Mouse (Mus musculus): ENCODE measurements around the gene Megf11. TPM values are rescaled to one million over a fixed set of nuclear protein-coding genes. Genes with fewer than 3 reads are reported as not detected.

Gene Megf11
- polyA plus RNA-seq, 1 experiment from 2014 or later, result 0.97 TPM

GRCm38 (mm10) chr9:64355627-64356026 is 29.8 kb upstream of the Megf11 start:
- Histone ChIP-seq H3K4me1 (replicated peaks) (no peaks in the 10 kb centered on the region), H3K9me3 (no peaks in the 10 kb centered on the region), H3K36me3 (no peaks in the 10 kb centered on the region), H3K9ac (replicated peaks) (no peak overlapping the region), H3K27me3 (no peaks in the 10 kb centered on the region), H3K4me3 (replicated peaks) (no peak overlapping the region), H3K4me2 (no peak overlapping the region), H3K27ac (no peak overlapping the region)
- 88% methylated on average over 7 of the region's 7 CpGs for WGBS
- ATAC-seq (ENCODE audit: insufficient number of reproducible peaks, insufficient read depth, low FRiP score, low TSS enrichment, low read depth), result no peak

DNA sequence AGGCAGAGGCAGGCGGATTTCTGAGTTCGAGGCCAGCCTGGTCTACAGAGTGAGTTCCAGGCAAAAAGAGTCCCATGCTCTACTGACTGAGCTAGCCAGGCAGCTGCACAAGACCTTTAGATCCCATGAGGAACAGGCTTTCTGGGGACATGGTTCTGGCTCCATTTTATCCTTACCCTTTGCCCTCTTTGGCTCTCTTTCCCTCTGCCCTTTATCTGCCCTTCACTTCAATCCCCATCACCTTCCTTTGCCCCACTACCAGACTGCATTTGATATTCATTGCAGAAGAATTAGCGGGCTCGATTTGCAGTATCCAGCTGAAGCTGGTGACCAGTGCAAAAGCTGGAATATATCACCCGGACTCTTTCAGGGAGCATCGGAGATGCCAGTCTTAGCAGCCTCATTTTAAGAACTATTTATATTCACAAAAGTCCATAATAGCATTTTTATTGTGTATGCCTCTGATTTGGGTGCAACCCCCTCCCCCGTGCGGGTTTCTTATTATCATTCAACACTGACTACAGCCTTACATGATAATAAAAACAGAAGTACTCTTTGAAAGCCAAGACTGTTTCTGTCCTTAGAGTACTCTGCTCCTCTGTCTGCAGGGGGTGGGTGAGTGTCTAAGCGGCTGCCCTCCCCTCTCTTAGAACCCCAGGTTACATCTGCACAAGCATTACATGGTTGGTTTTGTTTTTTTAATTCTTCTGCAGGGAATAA is 24.0 kb upstream of the Megf11 start:
- Histone ChIP-seq H3K27me3 (no peaks in the 10 kb centered on the region), H3K4me2 (no peak overlapping the region), H3K9ac (replicated peaks) (no peak overlapping the region), H3K4me1 (replicated peaks) (no peaks in the 10 kb centered on the region), H3K4me3 (replicated peaks) (no peak overlapping the region), H3K27ac (no peak overlapping the region), H3K36me3 (no peaks in the 10 kb centered on the region), H3K9me3 (no peaks in the 10 kb centered on the region)
- 83% methylated on average over 9 of the region's 9 CpGs for WGBS
- no peak for ATAC-seq (ENCODE audit: insufficient number of reproducible peaks, insufficient read depth, low FRiP score, low TSS enrichment, low read depth)

GRCm38 (mm10) chr9:64369871-64370270 is 15.6 kb upstream of the Megf11 start:
- Histone ChIP-seq H3K9me3 (no peaks in the 10 kb centered on the region), H3K9ac (replicated peaks) (no peak overlapping the region), H3K27me3 (peaks cover 14% of the 10 kb centered on the region), H3K4me3 (replicated peaks) (no peak overlapping the region), H3K4me1 (replicated peaks) (peaks cover 8% of the 10 kb centered on the region), H3K27ac (no peak overlapping the region), H3K36me3 (no peaks in the 10 kb centered on the region), H3K4me2 (no peak overlapping the region)
- ATAC-seq (ENCODE audit: insufficient number of reproducible peaks, insufficient read depth, low FRiP score, low TSS enrichment, low read depth), result no peak
- 67% methylated on average over 7 of the region's 7 CpGs for WGBS

DNA sequence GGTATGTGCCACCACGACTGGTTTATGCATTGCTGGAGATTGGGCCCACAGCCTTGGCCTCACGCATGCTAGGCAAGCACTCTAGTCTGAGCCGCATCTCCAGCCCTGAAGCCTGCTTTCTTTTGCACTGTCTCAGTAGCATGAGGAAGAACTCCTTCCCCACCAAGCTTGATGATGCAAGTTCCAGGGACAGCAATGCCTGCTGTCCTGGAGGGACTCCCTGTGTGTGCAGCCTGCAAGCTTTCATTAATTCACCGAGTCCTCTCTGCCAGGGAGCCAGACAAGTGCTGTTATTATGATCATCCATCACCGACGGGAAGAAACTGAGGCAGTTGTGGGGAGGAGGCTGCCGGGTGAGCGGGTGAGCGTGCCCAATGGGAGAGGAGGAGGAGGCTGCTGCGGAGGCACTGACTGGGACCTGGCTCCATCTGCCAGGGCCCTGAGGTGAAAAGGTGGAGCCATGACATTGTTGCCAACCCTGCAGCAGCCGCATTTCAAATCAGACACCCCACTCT is 14.1 kb upstream of the Megf11 start:
- 48% methylated on average over 11 of the region's 11 CpGs for WGBS
- Histone ChIP-seq H3K9ac (replicated peaks) (no peak overlapping the region), H3K4me3 (replicated peaks) (no peak overlapping the region), H3K36me3 (no peaks in the 10 kb centered on the region), H3K27me3 (peaks cover 14% of the 10 kb centered on the region), H3K4me2 (no peak overlapping the region), H3K9me3 (no peaks in the 10 kb centered on the region), H3K27ac (no peak overlapping the region), H3K4me1 (replicated peaks) (peaks cover 8% of the 10 kb centered on the region)
- ATAC-seq (ENCODE audit: insufficient number of reproducible peaks, insufficient read depth, low FRiP score, low TSS enrichment, low read depth), result no peak

GRCm38 (mm10) chr9:64376380-64376779 is 9.0 kb upstream of the Megf11 start:
- Histone ChIP-seq H3K36me3 (no peaks in the 10 kb centered on the region), H3K9ac (replicated peaks) (no peak overlapping the region), H3K4me2 (no peak overlapping the region), H3K4me1 (replicated peaks) (no peaks in the 10 kb centered on the region), H3K27ac (no peak overlapping the region), H3K9me3 (0 out of 2 replicates have a peak, but pooled peaks cover 5% of the 10 kb centered on the region), H3K27me3 (peaks cover 10% of the 10 kb centered on the region; the same call in 1 of the 2 replicates), H3K4me3 (replicated peaks) (no peak overlapping the region)
- WGBS, result 91% methylated on average over 2 of the region's 2 CpGs
- no peak for ATAC-seq (ENCODE audit: insufficient number of reproducible peaks, insufficient read depth, low FRiP score, low TSS enrichment, low read depth)

DNA sequence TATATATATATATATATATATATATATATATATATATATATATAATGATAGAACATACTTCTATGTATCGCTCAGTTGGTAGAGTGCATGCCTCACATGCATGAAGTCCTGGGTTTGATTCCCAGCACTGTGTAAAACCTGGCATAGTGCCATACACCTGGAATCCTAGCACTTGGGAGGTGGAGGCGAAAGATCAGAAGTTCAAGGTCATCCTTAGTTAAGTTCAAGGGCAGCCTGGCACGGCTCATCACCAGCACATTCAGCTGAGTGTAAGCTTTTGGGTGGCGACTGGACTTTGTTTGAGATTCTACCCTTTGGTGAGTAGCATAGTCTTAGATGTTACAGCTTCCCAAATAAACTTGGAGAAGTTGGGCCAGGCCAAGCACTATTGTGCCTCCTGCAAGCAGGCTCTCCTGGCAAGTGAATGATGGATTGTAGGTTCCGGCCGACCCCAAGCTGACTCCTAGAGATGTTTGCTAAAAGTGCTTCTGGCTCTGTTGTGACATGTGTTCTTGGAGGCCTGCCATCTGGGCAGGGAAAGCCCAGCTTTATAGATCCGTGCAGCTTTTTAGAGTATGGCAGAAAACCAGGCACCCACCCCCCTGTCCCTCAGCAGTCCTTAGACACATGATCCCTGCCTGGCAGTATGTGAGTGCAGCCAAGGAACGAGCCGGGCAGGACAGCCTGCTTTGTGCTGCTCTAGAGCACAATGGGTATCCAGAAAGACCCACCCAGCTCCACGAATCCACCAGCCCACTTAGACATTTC is 2.2 kb upstream of the Megf11 start:
- Histone ChIP-seq H3K27me3 (peaks cover 59% of the 10 kb centered on the region), H3K36me3 (no peaks in the 10 kb centered on the region), H3K4me2 (no peak overlapping the region), H3K4me1 (replicated peaks) (peaks cover 32% of the 10 kb centered on the region), H3K4me3 (replicated peaks) (no peak overlapping the region), H3K9me3 (0 out of 2 replicates have a peak, but pooled peaks cover 5% of the 10 kb centered on the region), H3K27ac (no peak overlapping the region), H3K9ac (replicated peaks) (no peak overlapping the region)
- WGBS, result 45% methylated on average over 10 of the region's 10 CpGs
- ATAC-seq (ENCODE audit: insufficient number of reproducible peaks, insufficient read depth, low FRiP score, low TSS enrichment, low read depth), result no peak

DNA sequence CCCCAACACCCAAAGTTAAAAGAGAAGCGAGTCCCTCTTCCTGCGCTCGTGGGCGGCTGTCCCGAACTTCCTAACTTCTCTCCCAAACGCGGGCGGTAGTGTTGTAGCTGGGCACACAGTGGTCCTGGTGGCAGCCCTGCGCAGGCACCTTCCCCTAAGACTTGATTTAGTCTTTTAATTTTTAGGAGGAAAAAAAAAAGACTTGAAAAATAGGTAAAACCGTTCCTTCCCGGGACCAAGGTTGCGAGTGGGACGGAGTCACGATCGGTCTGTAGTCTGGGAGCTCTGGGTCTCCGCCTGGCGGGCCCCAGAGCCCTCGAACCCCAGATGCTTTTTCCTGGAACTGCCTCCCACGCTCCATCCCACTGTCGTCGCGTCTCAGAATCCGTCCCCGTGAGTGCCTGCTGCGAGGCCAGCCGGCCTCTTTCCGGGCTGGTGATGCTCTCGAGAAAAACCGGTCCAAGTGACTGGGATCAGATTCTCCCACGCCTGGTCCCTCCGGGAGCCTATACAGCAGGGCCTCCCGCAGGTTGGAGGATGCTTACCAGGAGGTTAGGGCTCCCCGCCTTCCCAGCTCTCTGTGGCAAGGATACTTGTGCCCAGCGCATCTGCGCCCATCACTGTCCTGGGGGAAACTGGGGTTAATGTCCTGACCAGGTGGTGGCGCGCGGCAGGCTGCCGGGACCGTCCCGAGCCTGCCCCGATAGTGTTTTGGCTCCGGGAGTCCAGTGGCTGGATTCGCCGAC is 1.2 kb downstream of the Megf11 start:
- H3K4me1 ChIP-seq (replicated peaks), result peaks cover 35% of the 10 kb centered on the region
- 2% methylated on average over 45 of the region's 45 CpGs for WGBS
- ATAC-seq (ENCODE audit: insufficient number of reproducible peaks, insufficient read depth, low FRiP score, low TSS enrichment, low read depth), result no peak
- no peaks in the 10 kb centered on the region for H3K9me3 ChIP-seq
- no peak overlapping the region for H3K9ac ChIP-seq (replicated peaks)
- peak overlapping the region; percentile 99 for H3K4me2 ChIP-seq
- H3K27me3 ChIP-seq, result peaks cover 86% of the 10 kb centered on the region
- no peak overlapping the region for H3K27ac ChIP-seq
- H3K4me3 ChIP-seq (replicated peaks), result peak overlapping the region; percentile 60
- H3K36me3 ChIP-seq, result no peaks in the 10 kb centered on the region

- no peak overlapping the region for H3K4me2 ChIP-seq
- WGBS, result 62% methylated on average over 7 of the region's 7 CpGs
- H3K4me1 ChIP-seq (replicated peaks), result peaks cover 27% of the 10 kb centered on the region
- H3K27me3 ChIP-seq, result peaks cover 66% of the 10 kb centered on the region
- no peaks in the 10 kb centered on the region for H3K9me3 ChIP-seq
- H3K27ac ChIP-seq, result no peak overlapping the region
- no peak for ATAC-seq (ENCODE audit: insufficient number of reproducible peaks, insufficient read depth, low FRiP score, low TSS enrichment, low read depth)
- no peaks in the 10 kb centered on the region for H3K36me3 ChIP-seq
- no peak overlapping the region for H3K9ac ChIP-seq (replicated peaks)
- no peak overlapping the region for H3K4me3 ChIP-seq (replicated peaks)
Observed at GRCm38 (mm10) chr9:64389576-64390292, 4.3 kb downstream of the Megf11 start.

- no peaks in the 10 kb centered on the region for H3K36me3 ChIP-seq
- WGBS, result 45% methylated on average over 5 of the region's 5 CpGs
- no peak for ATAC-seq (ENCODE audit: insufficient number of reproducible peaks, insufficient read depth, low FRiP score, low TSS enrichment, low read depth)
- H3K4me1 ChIP-seq (replicated peaks), result 0 out of 2 replicates have a peak, but pooled peaks cover 8% of the 10 kb centered on the region
- H3K4me3 ChIP-seq (replicated peaks), result no peak overlapping the region
- peaks cover 25% of the 10 kb centered on the region; the same call in 1 of the 2 replicates for H3K27me3 ChIP-seq
- H3K9ac ChIP-seq (replicated peaks), result no peak overlapping the region
- H3K4me2 ChIP-seq, result no peak overlapping the region
- H3K27ac ChIP-seq, result no peak overlapping the region
- H3K9me3 ChIP-seq, result no peaks in the 10 kb centered on the region
Observed at GRCm38 (mm10) chr9:64393914-64394596, 8.6 kb downstream of the Megf11 start.

- Histone ChIP-seq H3K4me2 (no peak overlapping the region), H3K4me1 (replicated peaks) (0 out of 2 replicates have a peak, but pooled peaks cover 5% of the 10 kb centered on the region), H3K4me3 (replicated peaks) (no peak overlapping the region), H3K27ac (no peak overlapping the region), H3K36me3 (no peaks in the 10 kb centered on the region), H3K9ac (replicated peaks) (no peak overlapping the region), H3K9me3 (no peaks in the 10 kb centered on the region), H3K27me3 (peaks cover 17% of the 10 kb centered on the region; the same call in 1 of the 2 replicates)
- ATAC-seq (ENCODE audit: insufficient number of reproducible peaks, insufficient read depth, low FRiP score, low TSS enrichment, low read depth), result no peak
- WGBS, result 64% methylated on average over 7 of the region's 7 CpGs
Observed at GRCm38 (mm10) chr9:64395238-64395920, 10.0 kb downstream of the Megf11 start.

All from limb, embryonic 12.5 days (tissue).